Mouse (Mus musculus) intestine, embryonic 14.5 days (tissue): ENCODE data around the gene Dbx1. TPM values are rescaled to one million over a fixed set of nuclear protein-coding genes. Genes with fewer than 3 reads are reported as not detected.

ENCODE experiments used
- ATAC-seq: fragments of 200-750 bp; cut with Nextera tagmentation; replicated peaks from 2 replicates; pipeline ENCODE4 v1.8.0; 2017; ENCODE audit warnings: low read depth, moderate number of reproducible peaks, moderate TSS enrichment, moderate library complexity; ENCODE audit not compliant: low FRiP score, low TSS enrichment
- DNase-seq: peaks from one replicate; pipeline ENCODE4 v3.0.0-alpha.2; 2018; ENCODE audit warnings: low spot score
- H3K27ac ChIP-seq: fragments of 300-500 bp; sonication (generic); 2 replicates; pipeline ENCODE4 v1.5.1; 2014; ENCODE audit warnings: low read depth, mild to moderate bottlenecking, control low read depth
- H3K27me3 ChIP-seq: fragments of 300-500 bp; sonication (generic); replicated peaks from 2 replicates; pipeline ENCODE4 v1.6.1; 2014; ENCODE audit warnings: low read length, control low read depth; ENCODE audit not compliant: control insufficient read depth, insufficient read depth
- H3K36me3 ChIP-seq: fragments of 300-500 bp; sonication (generic); 2 replicates; pipeline ENCODE4 v1.6.1; 2014; ENCODE audit warnings: low read length, control low read depth; ENCODE audit not compliant: control insufficient read depth, insufficient read depth
- H3K4me1 ChIP-seq: fragments of 300-500 bp; sonication (generic); replicated peaks from 2 replicates; pipeline ENCODE4 v1.6.1; 2014; ENCODE audit warnings: low read length, control low read depth, mixed read lengths; ENCODE audit not compliant: control insufficient read depth, insufficient read depth
- H3K4me2 ChIP-seq: fragments of 300-500 bp; sonication (generic); 2 replicates; pipeline ENCODE4 v1.6.1; 2014; ENCODE audit warnings: low read length
- H3K4me3 ChIP-seq: fragments of 300-500 bp; sonication (generic); 2 replicates; pipeline ENCODE4 v1.5.1; 2014; ENCODE audit warnings: low read depth, low read length, control low read depth, mixed read lengths
- H3K9ac ChIP-seq: fragments of 300-500 bp; sonication (generic); 2 replicates; pipeline ENCODE4 v1.6.1; 2014; ENCODE audit warnings: mild to moderate bottlenecking, low read length
- H3K9me3 ChIP-seq: fragments of 300-500 bp; sonication (generic); 2 replicates; pipeline ENCODE4 v1.6.1; 2016; ENCODE audit warnings: low read length, control low read depth; ENCODE audit not compliant: control insufficient read depth
- WGBS: fragments of 180-500 bp; shearing (Covaris S2); extraction: QIAGEN DNeasy Blood & Tissue Kit; methylation state at CpG from one replicate; pipeline ENCODE4 v1.1.7; 2014; 5-methylcytosine and 5-hydroxymethylcytosine counted together
- polyA plus RNA-seq: library from polyadenylated mRNA; unstranded; fragments of >200 nt; fragmentation: Nextera tagmentation; extraction: Ambion mirVana; gene quantifications from 2 replicates; pipeline ENCODE4 v1.2.1, GENCODE M21; 2014

The Dbx1 gene
- polyA plus RNA-seq, 1 experiment from 2014 or later, result not detected

GRCm38 (mm10) chr7:49661811-49662491, 25.3 kb upstream of the Dbx1 start:
- H3K36me3 ChIP-seq, result no peaks in the 10 kb centered on the region
- H3K4me3 ChIP-seq, result no peak overlapping the region
- H3K27me3 ChIP-seq, result peaks cover 27% of the 10 kb centered on the region
- no peak overlapping the region for H3K4me2 ChIP-seq
- no peak overlapping the region for H3K9ac ChIP-seq
- no peaks in the 10 kb centered on the region for H3K4me1 ChIP-seq
- no peak overlapping the region for H3K27ac ChIP-seq
- DNase-seq (no peak), ATAC-seq (no peak)
- WGBS, result 5% methylated on average over 24 of the region's 24 CpGs
- H3K9me3 ChIP-seq, result no peaks in the 10 kb centered on the region

DNA sequence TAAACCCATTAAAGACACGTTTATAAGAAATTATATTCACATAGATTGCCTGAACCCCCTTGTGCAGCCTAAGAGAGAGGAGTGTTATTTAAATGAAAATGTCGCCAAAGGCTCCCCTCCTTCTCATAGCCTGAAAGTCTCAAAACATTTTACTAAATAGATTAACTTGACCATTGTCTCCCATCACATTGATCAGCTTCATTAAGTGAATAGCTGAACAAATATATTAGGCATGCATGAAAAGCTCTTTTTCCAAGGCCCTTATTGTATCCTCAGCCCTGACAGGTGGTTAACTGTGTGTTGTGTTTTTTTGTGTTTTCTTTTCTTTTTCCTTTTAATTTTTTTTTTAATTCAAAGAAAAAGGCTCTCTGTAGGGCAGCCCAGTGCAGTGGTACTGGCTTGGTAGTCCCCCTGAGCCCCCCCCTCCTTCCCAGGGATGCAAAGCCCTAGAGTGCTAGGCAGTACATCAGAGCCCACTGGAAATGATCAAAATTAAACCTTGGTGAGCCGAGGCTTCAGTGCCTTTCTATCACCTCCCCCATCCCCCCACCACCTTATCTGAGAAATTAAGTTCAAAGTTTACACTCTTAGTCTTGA, 4.2 kb upstream of the Dbx1 start:
- no peak overlapping the region for H3K4me2 ChIP-seq
- peaks cover 62% of the 10 kb centered on the region for H3K27me3 ChIP-seq
- no peaks in the 10 kb centered on the region for H3K4me1 ChIP-seq
- ATAC-seq, result no peak
- H3K27ac ChIP-seq, result no peak overlapping the region
- H3K9ac ChIP-seq, result no peak overlapping the region
- no peak for DNase-seq
- H3K9me3 ChIP-seq, result no peaks in the 10 kb centered on the region
- H3K4me3 ChIP-seq, result no peak overlapping the region
- WGBS, result 19% methylated on average over 3 of the region's 3 CpGs
- H3K36me3 ChIP-seq, result no peaks in the 10 kb centered on the region

DNA sequence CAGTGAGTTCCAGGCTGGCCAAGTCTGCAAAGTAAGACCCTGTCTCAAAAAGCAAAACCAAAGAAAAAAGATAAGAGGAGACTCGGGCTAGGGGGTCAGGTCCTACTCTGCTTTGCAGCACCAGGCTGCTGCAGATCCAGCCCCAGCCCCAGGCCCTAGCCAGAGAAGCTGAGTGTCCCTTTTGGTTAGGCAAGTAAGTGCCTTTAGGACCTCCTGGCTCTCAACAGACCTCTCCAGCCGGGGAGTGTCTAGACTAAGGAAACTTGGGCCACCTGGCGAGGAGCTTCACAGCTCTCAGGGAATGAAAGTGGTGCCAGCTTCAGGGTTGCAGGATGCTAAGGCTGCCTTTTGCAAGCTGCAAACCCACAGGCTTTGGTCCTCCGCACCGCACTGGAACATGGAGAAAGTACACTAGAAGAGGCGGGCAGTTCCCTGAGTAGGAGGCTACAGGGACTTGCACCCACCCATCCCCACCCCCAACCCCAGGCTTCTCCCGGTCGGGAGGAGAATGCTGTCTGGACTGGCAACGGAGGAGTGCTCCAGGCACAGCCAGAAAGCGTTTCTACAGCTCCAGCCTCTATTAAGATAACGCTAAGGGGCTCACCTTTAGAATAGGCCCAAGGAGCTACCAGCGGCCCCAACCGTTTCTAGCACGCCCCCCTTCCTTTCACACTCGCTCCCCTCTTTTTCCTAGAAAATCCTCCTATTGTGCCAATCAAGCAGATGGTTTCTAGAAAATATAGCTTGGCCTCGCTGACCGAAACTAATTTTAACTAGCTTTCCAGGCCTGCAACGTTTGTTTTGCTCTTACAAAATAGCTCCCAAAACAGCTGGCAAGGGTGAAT, 3.4 kb upstream of the Dbx1 start:
- Histone ChIP-seq H3K36me3 (no peaks in the 10 kb centered on the region), H3K9ac (no peak overlapping the region), H3K4me3 (no peak overlapping the region), H3K4me2 (no peak overlapping the region), H3K9me3 (no peaks in the 10 kb centered on the region), H3K27me3 (peaks cover 69% of the 10 kb centered on the region), H3K4me1 (no peaks in the 10 kb centered on the region), H3K27ac (no peak overlapping the region)
- DNase-seq (peak; percentile 66), ATAC-seq (no peak)
- WGBS, result 13% methylated on average over 18 of the region's 18 CpGs

GRCm38 (mm10) chr7:49638941-49639776, 2.5 kb upstream of the Dbx1 start:
- H3K27me3 ChIP-seq, result peaks cover 78% of the 10 kb centered on the region
- H3K27ac ChIP-seq, result no peak overlapping the region
- H3K9ac ChIP-seq, result no peak overlapping the region
- ATAC-seq, result no peak
- 0 out of 2 replicates have a peak, but pooled peaks cover under 1% of the 10 kb centered on the region for H3K4me1 ChIP-seq
- WGBS, result 2% methylated on average over 35 of the region's 35 CpGs
- DNase-seq, result peak; percentile 64
- H3K4me2 ChIP-seq, result peak overlapping the region; percentile 20; the same call in 1 of the 2 replicates
- no peaks in the 10 kb centered on the region for H3K9me3 ChIP-seq
- H3K4me3 ChIP-seq, result peak overlapping the region; percentile 8; the same call in 1 of the 2 replicates
- H3K36me3 ChIP-seq, result no peaks in the 10 kb centered on the region

DNA sequence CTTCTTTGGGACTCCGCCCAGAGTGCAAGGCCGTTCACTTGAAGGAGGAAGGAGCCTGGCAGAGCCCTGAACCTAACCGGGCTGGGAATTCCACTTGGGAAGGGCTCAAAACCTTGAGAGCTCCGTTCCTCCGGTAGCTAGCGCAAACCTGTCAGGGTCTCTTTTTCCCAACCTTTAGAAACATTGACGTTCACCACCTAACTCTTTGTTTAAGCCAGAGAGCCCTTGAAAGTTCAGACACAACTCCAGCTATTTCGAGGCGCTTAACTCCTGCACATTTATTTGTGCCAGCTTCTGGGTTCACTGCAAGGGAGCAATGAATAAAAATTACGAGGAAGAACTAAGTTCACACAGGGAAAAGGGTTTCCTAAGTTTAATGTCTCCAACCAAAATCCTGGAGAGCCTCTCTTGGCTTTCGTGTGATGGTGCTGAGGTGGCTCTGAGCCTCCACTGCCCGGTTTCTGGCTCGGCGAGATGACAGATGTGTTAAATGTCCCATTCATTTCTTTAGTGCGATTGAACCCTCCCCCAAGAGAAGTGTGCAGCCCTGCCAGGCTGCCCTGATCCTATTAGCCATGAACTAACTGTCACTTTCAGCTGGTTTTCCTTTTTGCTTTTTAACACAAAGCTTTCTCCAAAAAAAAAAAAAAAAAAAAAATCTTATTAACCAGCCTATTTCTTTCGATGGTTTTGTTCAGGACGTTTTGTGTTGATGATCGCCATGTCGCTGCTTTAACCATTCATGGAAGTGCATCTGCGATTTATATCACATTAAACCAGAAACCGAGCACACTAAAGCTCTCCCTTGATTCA, 1.4 kb upstream of the Dbx1 start:
- no peak for DNase-seq
- WGBS, result 1% methylated on average over 21 of the region's 21 CpGs

GRCm38 (mm10) chr7:49637281-49637680, 632 bp upstream of the Dbx1 start:
- DNase-seq (no peak), ATAC-seq (no peak)
- H3K36me3 ChIP-seq, result no peaks in the 10 kb centered on the region
- no peak overlapping the region for H3K4me3 ChIP-seq
- H3K4me2 ChIP-seq, result no peak overlapping the region
- H3K9ac ChIP-seq, result no peak overlapping the region
- H3K4me1 ChIP-seq, result peaks cover 10% of the 10 kb centered on the region; the same call in 1 of the 2 replicates
- H3K27me3 ChIP-seq, result peaks cover 96% of the 10 kb centered on the region
- 1% methylated on average over 9 of the region's 9 CpGs for WGBS
- no peaks in the 10 kb centered on the region for H3K9me3 ChIP-seq
- H3K27ac ChIP-seq, result no peak overlapping the region

More for the DNA sequence above, 1.4 kb upstream of the Dbx1 start:
- H3K4me2 ChIP-seq, result no peak overlapping the region
- H3K36me3 ChIP-seq, result no peaks in the 10 kb centered on the region
- peaks cover 89% of the 10 kb centered on the region for H3K27me3 ChIP-seq
- no peak for ATAC-seq
- H3K9me3 ChIP-seq, result no peaks in the 10 kb centered on the region
- H3K9ac ChIP-seq, result no peak overlapping the region
- no peak overlapping the region for H3K27ac ChIP-seq
- no peak overlapping the region for H3K4me3 ChIP-seq
- peaks cover 10% of the 10 kb centered on the region; the same call in 1 of the 2 replicates for H3K4me1 ChIP-seq

GRCm38 (mm10) chr7:49635971-49636370, 678 bp downstream of the Dbx1 start:
- DNase-seq, result peak; percentile 68
- H3K27me3 ChIP-seq, result peaks cover 97% of the 10 kb centered on the region
- no peak overlapping the region for H3K4me3 ChIP-seq
- no peaks in the 10 kb centered on the region for H3K9me3 ChIP-seq
- no peak overlapping the region for H3K4me2 ChIP-seq
- no peak overlapping the region for H3K9ac ChIP-seq
- H3K36me3 ChIP-seq, result no peaks in the 10 kb centered on the region
- no peak for ATAC-seq
- H3K4me1 ChIP-seq, result peaks cover 10% of the 10 kb centered on the region; the same call in 1 of the 2 replicates
- no peak overlapping the region for H3K27ac ChIP-seq
- WGBS, result 2% methylated on average over 22 of the region's 22 CpGs
